Mouse (Mus musculus) mouse embryonic stem cell (cell line): ENCODE data around the gene Rab4a.
"Not testable (repeated sequence)": the region's sequence is repeated elsewhere in the genome, so short reads cannot be mapped to it uniquely, and the experiment has no call there.

Experiments
- in situ Hi-C, 2 experiments: fragments of 300-500 bp; cut with MboI; formaldehyde crosslinking; loops; 1 replicate in 1 of 2; 3 replicates in 1 of 2; pipeline ENCODE4 v1.14.3; 2019 to 2020; ENCODE audit warnings: low sequenced_read_pairs in 2 of 2, low pct_unique_long_range_greater_than_20kb in 1 of 2, mixed read lengths in 1 of 2; ENCODE audit not compliant: unreplicated experiment in 1 of 2

Rab4a gene

GRCm38 (mm10) chr8:123807024-123807431 lies 1.2 kb downstream of the Rab4a start:
- in situ Hi-C loops: no loop called here

GRCm38 (mm10) chr8:123807852-123808573 lies 2.2 kb downstream of the Rab4a start:
- in situ Hi-C loops: no loop called here

GRCm38 (mm10) chr8:123808671-123809070 lies 2.9 kb downstream of the Rab4a start:
- in situ Hi-C loops: no loop called here

DNA sequence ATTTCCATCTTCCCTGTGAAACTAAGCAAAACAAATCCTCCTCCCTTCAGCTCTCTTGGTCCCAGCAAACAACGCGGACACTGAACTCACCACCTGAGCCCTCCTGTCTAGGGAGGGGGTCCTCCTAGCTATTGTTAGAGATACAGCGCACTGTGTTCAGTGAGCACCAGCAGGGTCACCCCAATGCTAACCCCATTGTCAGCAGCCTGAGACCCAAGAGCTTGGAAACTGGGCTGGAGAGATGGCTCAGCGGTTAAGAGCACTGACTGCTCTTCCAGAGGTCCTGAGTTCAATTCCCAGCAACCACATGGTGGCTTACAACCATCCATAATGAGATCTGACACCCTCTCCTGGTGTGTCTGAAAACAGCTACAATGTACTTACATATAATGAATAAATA lies 3.6 kb downstream of the Rab4a start:
- in situ Hi-C loops: not testable (repeated sequence)

GRCm38 (mm10) chr8:123812227-123812626 lies 6.4 kb downstream of the Rab4a start:
- in situ Hi-C loops: no loop called here

DNA sequence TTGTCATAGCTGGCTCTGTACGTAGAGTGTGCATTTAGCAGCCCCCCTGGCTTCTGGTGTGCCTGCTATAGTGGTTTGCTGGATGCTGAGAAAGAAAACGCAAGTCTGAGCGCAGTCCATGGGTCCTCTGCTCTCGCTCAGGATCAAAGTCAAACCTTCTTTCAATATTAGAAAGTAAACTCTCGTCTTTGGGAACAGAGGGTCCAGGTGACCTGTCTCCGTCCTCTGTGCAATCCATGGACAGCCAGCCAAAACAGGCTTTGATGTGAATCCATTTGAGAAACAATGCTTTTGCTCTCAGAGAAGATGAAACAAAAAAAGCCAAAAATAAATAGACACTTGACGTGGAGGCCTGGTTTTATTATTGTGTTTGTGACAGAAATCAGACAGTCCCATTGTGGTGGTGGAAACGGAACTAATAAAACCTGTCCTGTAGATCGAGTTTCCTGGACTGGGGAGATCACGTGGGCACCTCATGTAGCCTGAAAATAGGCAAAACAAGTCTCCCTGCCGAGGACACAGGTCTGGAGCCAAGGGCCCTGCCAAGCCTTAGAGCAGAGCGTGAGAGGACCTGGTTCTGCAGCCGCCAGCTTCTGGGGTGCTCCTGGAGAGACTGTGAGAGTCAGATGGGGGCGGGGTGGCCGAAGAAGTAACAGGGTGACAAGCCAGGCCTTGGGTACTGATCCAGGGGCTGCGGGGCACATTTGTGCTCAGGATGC lies 7.5 kb downstream of the Rab4a start:
- in situ Hi-C loops: no loop called here

GRCm38 (mm10) chr8:123813892-123814266 lies 8.1 kb downstream of the Rab4a start:
- in situ Hi-C loops: no loop called here

DNA sequence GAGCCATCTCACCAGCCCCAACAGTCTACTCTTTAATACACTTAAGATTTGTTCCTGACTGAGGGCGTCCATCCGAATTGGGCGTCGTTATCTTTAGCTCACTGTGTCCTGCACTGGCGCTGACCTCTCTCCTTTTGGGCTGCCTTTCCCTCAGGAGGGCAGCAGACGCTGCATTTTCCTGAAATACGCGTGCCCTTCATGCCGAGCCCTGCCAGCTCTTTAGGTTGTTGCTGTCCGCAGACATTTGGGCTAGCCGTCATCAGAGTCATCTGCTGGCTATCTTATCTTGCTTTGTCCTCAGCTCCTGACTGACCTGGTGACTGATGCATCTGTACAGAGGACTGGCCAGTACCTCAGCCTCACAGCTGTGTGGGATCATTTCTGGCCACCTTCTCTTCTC lies 9.5 kb downstream of the Rab4a start:
- in situ Hi-C loops: no loop called here

GRCm38 (mm10) chr8:123816939-123817338 lies 11.2 kb downstream of the Rab4a start:
- in situ Hi-C loops: no loop called here

- in situ Hi-C loops: no loop called here
Measured at GRCm38 (mm10) chr8:123817747-123818146, 12.0 kb downstream of the Rab4a start.

GRCm38 (mm10) chr8:123819683-123820610 lies 14.2 kb downstream of the Rab4a start:
- in situ Hi-C loops: no loop called here

DNA sequence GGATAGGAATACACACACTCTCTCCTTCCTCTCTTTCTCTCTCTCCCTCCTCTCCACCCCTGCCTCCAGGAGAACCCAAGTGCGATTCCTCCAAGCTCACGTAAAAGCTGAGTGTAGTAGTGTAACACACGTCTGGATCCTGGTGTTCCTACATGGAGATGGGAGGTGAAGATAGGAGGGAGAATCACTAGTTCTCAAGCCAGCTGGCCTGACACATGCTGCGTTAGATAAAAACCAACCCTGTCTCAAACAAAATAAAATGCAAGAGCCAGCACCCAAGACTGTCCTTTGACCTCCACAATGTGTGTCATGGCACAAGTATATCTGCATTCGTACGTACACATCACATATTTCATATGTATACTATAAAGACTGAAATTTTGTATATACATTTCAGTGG lies 15.0 kb downstream of the Rab4a start:
- in situ Hi-C loops: no loop called here

DNA sequence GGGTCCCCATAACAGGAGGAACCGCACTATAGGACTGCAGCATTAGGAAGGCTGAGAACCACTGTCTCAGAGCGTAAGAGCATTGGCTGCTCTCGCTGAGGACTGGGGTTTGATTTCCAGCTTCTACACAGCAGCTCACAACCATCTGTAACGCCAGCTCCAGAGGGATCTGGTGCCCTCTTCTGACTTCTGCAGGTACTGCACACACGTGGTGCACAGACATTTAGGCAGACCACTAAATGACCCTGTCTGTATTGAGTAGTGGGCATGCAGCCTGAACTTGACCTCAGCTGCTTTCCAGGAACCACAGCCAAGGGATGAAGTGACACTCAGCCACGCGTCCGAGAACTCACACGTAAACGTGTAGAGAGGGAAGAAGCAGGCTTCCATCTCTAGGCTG lies 17.3 kb downstream of the Rab4a start:
- in situ Hi-C loops: no loop called here

DNA sequence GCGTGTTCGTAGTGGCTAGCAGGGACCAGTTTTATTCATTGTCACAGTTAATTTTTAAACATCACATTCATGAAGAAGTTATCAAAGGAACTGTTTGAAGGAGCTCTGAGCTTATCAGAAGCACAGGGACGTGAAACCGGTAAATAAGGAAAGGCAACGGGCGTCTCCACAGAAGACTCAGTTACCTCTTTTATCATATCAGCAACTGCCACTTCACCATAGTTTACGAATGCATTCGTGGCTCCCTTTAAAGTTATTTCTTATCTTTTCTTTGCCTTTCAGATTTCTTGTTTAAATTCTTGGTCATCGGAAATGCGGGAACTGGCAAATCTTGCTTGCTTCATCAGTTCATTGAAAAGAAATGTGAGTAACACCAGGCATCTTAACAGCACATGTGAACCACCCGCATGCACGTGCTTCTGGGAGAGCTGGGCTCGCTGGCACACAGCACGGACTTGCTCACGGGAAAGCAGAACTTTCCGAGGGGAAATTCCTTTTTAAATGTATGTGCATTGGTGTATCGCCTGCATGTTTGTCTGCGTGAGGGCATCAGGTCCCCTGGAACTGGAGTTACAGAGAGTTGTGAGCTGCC lies 17.8 kb downstream of the Rab4a start:
- in situ Hi-C loops: no loop called here

DNA sequence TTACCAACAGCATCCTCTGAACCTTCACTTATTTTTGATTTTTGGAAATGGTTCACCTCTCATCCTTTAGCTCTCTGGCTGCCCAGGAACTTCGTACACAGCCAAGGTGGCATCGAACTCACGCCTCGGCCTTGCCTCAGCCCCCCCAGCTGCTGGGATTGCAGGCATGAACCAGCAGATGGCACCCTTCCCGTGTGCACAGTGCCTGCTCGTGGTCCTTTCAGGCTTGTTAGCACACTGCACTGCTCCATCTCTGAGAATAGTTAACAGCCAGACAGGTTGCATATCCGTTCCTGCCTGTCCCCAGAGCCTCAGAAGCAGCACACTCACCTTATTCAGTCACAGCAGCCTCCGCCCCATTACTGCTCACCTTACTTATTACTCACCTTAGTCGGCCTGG lies 20.2 kb downstream of the Rab4a start:
- in situ Hi-C loops: no loop called here

DNA sequence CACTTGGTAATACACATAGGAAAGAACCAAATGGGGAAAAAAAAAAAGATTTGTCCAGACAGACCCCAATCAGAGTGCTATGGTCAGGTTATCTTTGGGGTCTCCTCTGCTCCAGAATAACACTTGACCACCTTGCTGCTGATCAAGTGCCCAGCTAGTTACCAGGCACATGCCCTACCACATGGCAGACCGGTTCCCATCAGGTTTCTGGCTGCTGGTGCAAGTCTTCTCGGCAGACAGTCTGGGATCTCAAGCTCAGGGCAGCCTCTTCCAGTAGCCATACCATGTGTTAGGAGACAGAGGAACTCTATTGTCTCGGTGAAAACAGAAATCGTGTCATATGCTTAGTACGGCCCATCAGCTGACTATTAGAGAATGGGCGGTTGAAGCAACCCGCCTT lies 21.0 kb downstream of the Rab4a start:
- in situ Hi-C loops: no loop called here

- in situ Hi-C loops: no loop called here
Measured at GRCm38 (mm10) chr8:123827523-123827922, 21.7 kb downstream of the Rab4a start.

- in situ Hi-C loops: no loop called here
Measured at GRCm38 (mm10) chr8:123832757-123833156, 27.0 kb downstream of the Rab4a start.

DNA sequence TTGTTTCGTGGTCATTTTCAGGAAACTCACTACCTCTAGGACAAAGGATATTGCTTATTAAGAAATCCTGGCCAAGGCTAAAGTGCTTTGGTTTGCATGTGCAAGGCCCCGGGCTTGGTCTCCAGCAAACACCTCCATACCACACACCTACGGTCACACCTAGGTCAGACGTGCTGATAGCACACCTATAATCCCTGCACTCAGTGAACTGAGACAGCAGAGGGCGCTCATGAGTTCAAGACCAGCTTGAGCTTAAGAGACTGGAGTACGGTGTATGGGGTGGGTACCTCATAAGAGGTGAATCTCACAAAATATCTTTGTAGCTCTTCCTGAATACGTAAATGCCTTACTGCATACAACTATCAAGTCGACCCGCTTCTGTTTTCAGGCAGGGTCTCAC lies 29.7 kb downstream of the Rab4a start:
- in situ Hi-C loops: no loop called here
